Mouse (Mus musculus) cerebellum, adult 2 months (tissue): ENCODE data around the gene Fkbp6.

Experiments
- CTCF ChIP-seq: fragments of 200-500 bp; IDR thresholded peaks from 2 replicates; pipeline ENCODE4 v1.5.1; 2011; ENCODE audit warnings: low read depth, mild to moderate bottlenecking, control low read depth, low read length, moderate library complexity, borderline replicate concordance; ENCODE audit not compliant: insufficient read depth
- POLR2A ChIP-seq: fragments of 200-500 bp; IDR thresholded peaks from 2 replicates; pipeline ENCODE4 v1.6.1; 2011; ENCODE audit warnings: low read length, control low read depth, borderline replicate concordance; ENCODE audit not compliant: insufficient read depth

DNA sequence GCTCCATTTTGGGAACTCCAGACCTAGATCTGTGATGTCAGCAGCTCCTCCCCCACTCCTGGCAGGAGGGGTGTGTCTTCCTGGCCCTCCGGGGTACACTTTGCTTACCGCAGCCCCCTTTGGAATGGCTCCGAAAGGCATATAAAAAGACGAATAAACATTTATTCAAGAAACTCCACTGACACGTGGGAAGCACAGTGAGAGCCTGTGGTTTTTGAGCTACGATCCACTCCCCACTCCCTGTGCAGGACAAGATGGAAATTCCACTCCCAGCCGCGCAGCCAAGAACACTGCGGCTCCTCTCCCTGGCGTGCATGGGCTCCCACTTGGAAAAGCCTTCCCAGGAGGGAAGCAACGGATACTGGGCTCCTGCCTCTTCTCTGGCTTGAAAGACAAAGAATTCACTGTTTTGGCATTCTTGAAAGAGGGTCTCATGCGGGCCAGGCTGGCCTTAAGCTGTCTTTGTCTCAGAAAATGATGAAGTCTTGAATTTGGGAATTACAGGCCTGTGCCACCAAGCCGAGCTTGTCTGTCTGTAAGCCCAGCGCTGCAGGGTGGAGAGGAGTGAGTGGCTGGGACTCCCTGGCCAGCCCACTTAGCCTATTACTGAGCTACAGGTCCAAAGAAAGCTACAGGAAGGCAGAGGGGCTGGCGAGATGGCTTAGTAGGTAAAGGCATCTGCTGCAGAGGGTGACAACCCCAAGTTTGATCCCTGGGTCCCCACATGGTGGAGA is 75.0 kb downstream of the Fkbp6 start:
- TF ChIP-seq POLR2A (no peak), CTCF (no peak)
